Mouse (Mus musculus) forebrain, embryonic 14.5 days (tissue): ENCODE results near the gene Jakmip3. TPM values are rescaled to one million over a fixed set of nuclear protein-coding genes. Genes with fewer than 3 reads are reported as not detected.
A peak's percentile ranks its signal among the peaks of the same experiment; 100 is the strongest.

ENCODE experiments used
- ATAC-seq: fragments of 200-750 bp; cut with Nextera tagmentation; 2 replicates; pipeline ENCODE4 v1.8.0; 2017; ENCODE audit warnings: mild to moderate bottlenecking, moderate library complexity
- DNase-seq: peaks from one replicate; pipeline ENCODE4 v3.0.0-alpha.2; 2015; ENCODE audit warnings: low spot score
- H3K27ac ChIP-seq: fragments of 300-500 bp; sonication (generic); 2 replicates; pipeline ENCODE4 v1.5.1; 2014; ENCODE audit warnings: low read depth, mild to moderate bottlenecking, control low read depth, low read length, moderate library complexity
- H3K27me3 ChIP-seq: fragments of 300-500 bp; sonication (generic); replicated peaks from 2 replicates; pipeline ENCODE4 v1.6.1; 2014; ENCODE audit warnings: low read length, control low read depth, mixed read lengths; ENCODE audit not compliant: control insufficient read depth, insufficient read depth
- H3K36me3 ChIP-seq: fragments of 300-500 bp; sonication (generic); 2 replicates; pipeline ENCODE4 v1.6.1; 2014; ENCODE audit warnings: low read length, control low read depth; ENCODE audit not compliant: control insufficient read depth, insufficient read depth
- H3K4me1 ChIP-seq: fragments of 300-500 bp; sonication (generic); 2 replicates; pipeline ENCODE4 v1.6.1; 2014; ENCODE audit warnings: antibody characterized with exemption, low read length, control low read depth; ENCODE audit not compliant: control insufficient read depth, insufficient read depth
- H3K4me2 ChIP-seq: fragments of 300-500 bp; sonication (generic); 2 replicates; pipeline ENCODE4 v1.6.1; 2014; ENCODE audit warnings: mild to moderate bottlenecking, control low read depth, low read length
- H3K4me3 ChIP-seq: fragments of 300-500 bp; sonication (generic); 2 replicates; pipeline ENCODE4 v1.5.1; 2014; ENCODE audit warnings: low read depth, low read length, control low read depth
- H3K9ac ChIP-seq: fragments of 300-500 bp; sonication (generic); 2 replicates; pipeline ENCODE4 v1.6.1; 2014; ENCODE audit warnings: mild to moderate bottlenecking, low read length, control low read depth, moderate library complexity
- H3K9me3 ChIP-seq: fragments of 300-500 bp; sonication (generic); replicated peaks from 2 replicates; pipeline ENCODE4 v1.6.1; 2016; ENCODE audit warnings: low read length, control low read depth, mixed read lengths; ENCODE audit not compliant: control insufficient read depth
- WGBS: fragments of 180-500 bp; shearing (Covaris S2); extraction: QIAGEN DNeasy Blood & Tissue Kit; methylation state at CpG from one replicate; pipeline ENCODE4 v1.1.7; 2014; 5-methylcytosine and 5-hydroxymethylcytosine counted together
- polyA plus RNA-seq: library from polyadenylated mRNA; unstranded; fragments of >200 nt; fragmentation: Nextera tagmentation; extraction: Ambion mirVana; gene quantifications from 2 replicates; pipeline ENCODE4 v1.2.1, GENCODE M21; 2014

Jakmip3 gene
- polyA plus RNA-seq = 2.4 and 4.9 TPM in 2 replicates

- under 1% methylated on average over 78 of the region's 78 CpGs for WGBS
- no peaks in the 10 kb centered on the region; the same call in 1 of the 2 replicates for H3K4me1 ChIP-seq
- H3K4me3 ChIP-seq = peak within 1 kb of the TSS; percentile 38
- DNase-seq (no peak), ATAC-seq (peak; percentile 61)
- peak within 1 kb of the TSS; percentile 57 for H3K9ac ChIP-seq
- H3K27ac ChIP-seq = no peak within 1 kb of the TSS
- H3K9me3 ChIP-seq = 0 out of 2 replicates have a peak, but pooled peaks cover 2% of the 10 kb centered on the region
- no peaks in the 10 kb centered on the region for H3K36me3 ChIP-seq
- H3K4me2 ChIP-seq = peak within 1 kb of the TSS; percentile 72
- peaks cover 47% of the 10 kb centered on the region for H3K27me3 ChIP-seq
Observed at GRCm38 (mm10) chr7:138940612-138941461, at the start of gene Jakmip3. Gene Jakmip3, plus strand, starts transcription at chr7:138940730.

- ATAC-seq (no peak), DNase-seq (no peak)
- no peaks in the 10 kb centered on the region for H3K4me1 ChIP-seq
- H3K27me3 ChIP-seq = no peaks in the 10 kb centered on the region; the same call in 1 of the 2 replicates
- H3K4me2 ChIP-seq = no peak overlapping the region
- no peak overlapping the region for H3K9ac ChIP-seq
- WGBS = 80% methylated on average over 2 of the region's 2 CpGs
- H3K9me3 ChIP-seq = no peaks in the 10 kb centered on the region
- H3K36me3 ChIP-seq = peaks cover 19% of the 10 kb centered on the region
- H3K4me3 ChIP-seq = no peak overlapping the region
- H3K27ac ChIP-seq = no peak overlapping the region
Observed at GRCm38 (mm10) chr7:138898122-138898521, 42.4 kb upstream of the Jakmip3 start.

GRCm38 (mm10) chr7:138898743-138899142 is 41.8 kb upstream of the Jakmip3 start:
- no peak overlapping the region for H3K4me2 ChIP-seq
- no peaks in the 10 kb centered on the region for H3K4me1 ChIP-seq
- no peak overlapping the region for H3K9ac ChIP-seq
- no peak overlapping the region for H3K4me3 ChIP-seq
- H3K27ac ChIP-seq = no peak overlapping the region
- no peak for DNase-seq
- no peaks in the 10 kb centered on the region for H3K9me3 ChIP-seq
- peaks cover 15% of the 10 kb centered on the region for H3K36me3 ChIP-seq
- no peak for ATAC-seq
- no peaks in the 10 kb centered on the region; the same call in 1 of the 2 replicates for H3K27me3 ChIP-seq
- 78% methylated on average over 4 of the region's 4 CpGs for WGBS

GRCm38 (mm10) chr7:138903886-138904435 is 36.6 kb upstream of the Jakmip3 start:
- H3K27ac ChIP-seq = no peak overlapping the region
- no peak overlapping the region for H3K4me3 ChIP-seq
- no peaks in the 10 kb centered on the region for H3K9me3 ChIP-seq
- no peak overlapping the region for H3K9ac ChIP-seq
- no peaks in the 10 kb centered on the region; the same call in 1 of the 2 replicates for H3K27me3 ChIP-seq
- DNase-seq (no peak), ATAC-seq (no peak)
- H3K4me2 ChIP-seq = no peak overlapping the region
- 89% methylated on average over 7 of the region's 7 CpGs for WGBS
- no peaks in the 10 kb centered on the region for H3K36me3 ChIP-seq
- H3K4me1 ChIP-seq = peaks cover 8% of the 10 kb centered on the region; the same call in 1 of the 2 replicates

- 0 out of 2 replicates have a peak overlapping the region, but pooled peaks have one; percentile 10 for H3K4me2 ChIP-seq
- peak overlapping the region; percentile 21; the same call in 1 of the 2 replicates for H3K9ac ChIP-seq
- ATAC-seq (no peak), DNase-seq (no peak)
- H3K4me1 ChIP-seq = peaks cover 11% of the 10 kb centered on the region; the same call in 1 of the 2 replicates
- H3K4me3 ChIP-seq = no peak overlapping the region
- H3K27me3 ChIP-seq = no peaks in the 10 kb centered on the region; the same call in 1 of the 2 replicates
- no peaks in the 10 kb centered on the region for H3K9me3 ChIP-seq
- 91% methylated on average over 1 of the region's 1 CpGs for WGBS
- H3K27ac ChIP-seq = no peak overlapping the region
- H3K36me3 ChIP-seq = no peaks in the 10 kb centered on the region
Observed at GRCm38 (mm10) chr7:138906441-138906840, 34.1 kb upstream of the Jakmip3 start.

- Histone ChIP-seq H3K36me3 (no peaks in the 10 kb centered on the region), H3K27ac (no peak overlapping the region), H3K4me3 (no peak overlapping the region), H3K4me2 (peak overlapping the region; percentile 10; the same call in 1 of the 2 replicates), H3K9ac (peak overlapping the region; percentile 21; the same call in 1 of the 2 replicates), H3K4me1 (peaks cover 11% of the 10 kb centered on the region; the same call in 1 of the 2 replicates), H3K27me3 (no peaks in the 10 kb centered on the region; the same call in 1 of the 2 replicates), H3K9me3 (no peaks in the 10 kb centered on the region)
- WGBS = 13% methylated on average over 7 of the region's 7 CpGs
- ATAC-seq (no peak), DNase-seq (peak; percentile 14)
Observed at GRCm38 (mm10) chr7:138907043-138907442, 33.5 kb upstream of the Jakmip3 start.

GRCm38 (mm10) chr7:138907976-138908375 is 32.6 kb upstream of the Jakmip3 start:
- Histone ChIP-seq H3K27me3 (no peaks in the 10 kb centered on the region; the same call in 1 of the 2 replicates), H3K36me3 (no peaks in the 10 kb centered on the region), H3K9me3 (no peaks in the 10 kb centered on the region), H3K27ac (no peak overlapping the region), H3K4me2 (peak overlapping the region; percentile 9; the same call in 1 of the 2 replicates), H3K4me3 (no peak overlapping the region; the same call in 1 of the 2 replicates), H3K4me1 (peaks cover 11% of the 10 kb centered on the region; the same call in 1 of the 2 replicates), H3K9ac (0 out of 2 replicates have a peak overlapping the region, but pooled peaks have one; percentile 8)
- WGBS = 59% methylated on average over 5 of the region's 5 CpGs
- no peak for ATAC-seq
- no peak for DNase-seq

GRCm38 (mm10) chr7:138908768-138909276 is 31.7 kb upstream of the Jakmip3 start:
- DNase-seq (peak; percentile 27), ATAC-seq (no peak)
- Histone ChIP-seq H3K4me1 (peaks cover 11% of the 10 kb centered on the region; the same call in 1 of the 2 replicates), H3K4me3 (peak overlapping the region; percentile 81), H3K9me3 (no peaks in the 10 kb centered on the region), H3K9ac (peak overlapping the region; percentile 80), H3K27me3 (no peaks in the 10 kb centered on the region; the same call in 1 of the 2 replicates), H3K4me2 (peak overlapping the region; percentile 59), H3K27ac (no peak overlapping the region; the same call in 1 of the 2 replicates), H3K36me3 (no peaks in the 10 kb centered on the region)
- WGBS = 8% methylated on average over 10 of the region's 10 CpGs
